Mouse (Mus musculus): Measurements from ENCODE around the gene Uggt2.

- TF ChIP-seq CTCF (IDR thresholded peaks at IDR 0.05; ENCODE audit: borderline replicate concordance, insufficient read depth, low read depth, low read length) (no peak), POLR2A (IDR thresholded peaks at IDR 0.05; ENCODE audit: borderline replicate concordance, insufficient read depth, low read length) (no peak)
Measured at GRCm38 (mm10) chr14:119008031-119008590, 91.1 kb downstream of the Uggt2 start.

Data from cerebellum, adult 2 months (tissue).